Mouse (Mus musculus) liver, adult 2 months (tissue): ENCODE data around the gene Fam243. TPM values are rescaled to one million over a fixed set of nuclear protein-coding genes. Genes with fewer than 3 reads are reported as not detected.
A peak's percentile ranks its signal among the peaks of the same experiment; 100 is the strongest.

ENCODE experiments used
- DNase-seq: peaks from one replicate; pipeline ENCODE4 v3.0.0-alpha.2; 2011; ENCODE audit warnings: low read depth, low spot score; ENCODE audit errors: extremely low read depth
- H3K27ac ChIP-seq: fragments of 200-500 bp; replicated peaks from 2 replicates; pipeline ENCODE4 v1.5.1; 2012; ENCODE audit warnings: low read depth, mild to moderate bottlenecking, control low read depth, inconsistent platforms, low read length; ENCODE audit not compliant: insufficient read depth
- H3K27me3 ChIP-seq: fragments of 200-500 bp; 2 replicates; pipeline ENCODE4 v1.6.1; 2012; ENCODE audit warnings: mild to moderate bottlenecking, moderate library complexity, low read length, inconsistent platforms; ENCODE audit not compliant: control insufficient read depth, insufficient read depth
- H3K36me3 ChIP-seq: fragments of 200-500 bp; 2 replicates; pipeline ENCODE4 v1.6.1; 2012; ENCODE audit warnings: low read length, inconsistent platforms; ENCODE audit not compliant: control insufficient read depth, insufficient read depth
- H3K4me1 ChIP-seq: fragments of 200-500 bp; 2 replicates; pipeline ENCODE4 v1.6.1; 2011; ENCODE audit warnings: low read length; ENCODE audit not compliant: control insufficient read depth, insufficient read depth
- H3K4me3 ChIP-seq: fragments of 200-500 bp; 2 replicates; pipeline ENCODE4 v1.5.1; 2011; ENCODE audit warnings: low read depth, mild to moderate bottlenecking, control low read depth, low read length, moderate library complexity; ENCODE audit not compliant: insufficient read depth
- H3K79me2 ChIP-seq: fragments of 200-500 bp; 2 replicates; pipeline ENCODE4 v1.6.1; 2012; ENCODE audit warnings: inconsistent platforms, mild to moderate bottlenecking, low read length, moderate library complexity; ENCODE audit not compliant: control insufficient read depth, insufficient read depth
- H3K9ac ChIP-seq: fragments of 200-500 bp; 2 replicates; pipeline ENCODE4 v1.6.1; 2012; ENCODE audit warnings: low read depth, mild to moderate bottlenecking, control low read depth, inconsistent platforms, low read length
- CTCF ChIP-seq: fragments of 200-500 bp; IDR thresholded peaks from 2 replicates; pipeline ENCODE4 v1.5.1; 2011; ENCODE audit warnings: low read depth, low read length, control low read depth
- POLR2A ChIP-seq: fragments of 200-500 bp; IDR thresholded peaks from 2 replicates; pipeline ENCODE4 v1.6.1; 2011; ENCODE audit warnings: low read length, control low read depth; ENCODE audit not compliant: insufficient read depth; ENCODE audit errors: extremely low read depth
- WGBS: fragments of 180-500 bp; shearing (Covaris S2); methylation state at CpG from one replicate; pipeline ENCODE4 v1.1.7; 2018; 5-methylcytosine and 5-hydroxymethylcytosine counted together
- polyA plus RNA-seq: library from polyadenylated mRNA; depleted of rRNA; stranded (reverse); fragments of >200 nt; gene quantifications from 2 replicates; pipeline ENCODE4 v1.2.3, GENCODE M21; 2012; rRNA removed
- total RNA-seq: library from RNA; depleted of rRNA; stranded (reverse); fragments of >200 nt; gene quantifications from 2 replicates; pipeline ENCODE4 v1.2.3, GENCODE M21; 2014; rRNA removed

Gene Fam243
- total RNA-seq = not detected in 2 replicates
- not detected in 2 replicates for polyA plus RNA-seq

DNA sequence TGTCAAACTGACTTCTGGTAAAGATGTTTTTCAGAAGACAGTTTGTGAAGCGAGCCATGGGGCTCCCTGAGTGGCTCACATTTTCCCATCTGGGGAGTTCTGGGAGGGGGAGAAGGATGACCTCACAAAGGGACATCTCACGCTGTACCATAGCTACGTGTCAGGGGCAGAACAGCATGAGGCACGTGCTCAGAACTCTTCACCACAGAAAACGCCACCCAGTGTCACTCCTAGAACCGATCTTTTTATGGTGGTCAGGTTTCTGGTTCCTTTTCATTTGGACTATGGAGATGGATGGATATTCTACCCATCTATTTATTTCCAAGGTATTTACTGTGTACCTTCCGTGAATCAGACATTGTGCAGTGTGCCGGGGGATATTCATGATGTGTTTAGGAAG, at the start of gene Fam243:
Gene Fam243 (minus strand): TSS at position 101 of the 400 bp plus-strand sequence.
- Histone ChIP-seq H3K4me3 (no peak within 1 kb of the TSS), H3K4me1 (no peaks in the 10 kb centered on the region), H3K36me3 (no peaks in the 10 kb centered on the region), H3K79me2 (no peaks in the 10 kb centered on the region), H3K9ac (no peak within 1 kb of the TSS), H3K27ac (no peak within 1 kb of the TSS), H3K27me3 (no peaks in the 10 kb centered on the region)
- DNase-seq = no peak
- no peak for TF ChIP-seq CTCF
- no peak for TF ChIP-seq POLR2A
- WGBS = 92% methylated on average over 8 of the region's 8 CpGs

- TF ChIP-seq CTCF = no peak
- TF ChIP-seq POLR2A = no peak
- no peaks in the 10 kb centered on the region for H3K79me2 ChIP-seq
- no peak overlapping the region for H3K4me3 ChIP-seq
- peak; percentile 51 for DNase-seq
- no peak overlapping the region for H3K9ac ChIP-seq
- no peaks in the 10 kb centered on the region for H3K4me1 ChIP-seq
- H3K36me3 ChIP-seq = no peaks in the 10 kb centered on the region
- H3K27ac ChIP-seq = no peak overlapping the region
- WGBS = 27% methylated on average over 2 of the region's 2 CpGs
- no peaks in the 10 kb centered on the region for H3K27me3 ChIP-seq
Measured at GRCm38 (mm10) chr16:92369260-92369659, 48.0 kb upstream of the Fam243 start.

GRCm38 (mm10) chr16:92365477-92365876, 44.2 kb upstream of the Fam243 start:
- H3K4me1 ChIP-seq = no peaks in the 10 kb centered on the region
- no peaks in the 10 kb centered on the region for H3K79me2 ChIP-seq
- H3K4me3 ChIP-seq = no peak overlapping the region
- no peak for DNase-seq
- no peaks in the 10 kb centered on the region for H3K27me3 ChIP-seq
- WGBS = 78% methylated on average over 7 of the region's 7 CpGs
- no peak overlapping the region for H3K27ac ChIP-seq
- no peak overlapping the region for H3K9ac ChIP-seq
- no peaks in the 10 kb centered on the region for H3K36me3 ChIP-seq
- TF ChIP-seq CTCF = no peak
- TF ChIP-seq POLR2A = no peak

- H3K9ac ChIP-seq = no peak overlapping the region
- H3K27me3 ChIP-seq = peaks cover 5% of the 10 kb centered on the region; the same call in 1 of the 2 replicates
- no peak overlapping the region for H3K27ac ChIP-seq
- no peak for TF ChIP-seq POLR2A
- no peak for TF ChIP-seq CTCF
- no peak for DNase-seq
- no peaks in the 10 kb centered on the region for H3K36me3 ChIP-seq
- H3K4me1 ChIP-seq = no peaks in the 10 kb centered on the region
- WGBS = 83% methylated on average over 7 of the region's 7 CpGs
- no peaks in the 10 kb centered on the region for H3K79me2 ChIP-seq
- H3K4me3 ChIP-seq = no peak overlapping the region
Measured at GRCm38 (mm10) chr16:92360711-92361110, 39.5 kb upstream of the Fam243 start.

- no peak for DNase-seq
- Histone ChIP-seq H3K36me3 (no peaks in the 10 kb centered on the region), H3K4me1 (no peaks in the 10 kb centered on the region), H3K27me3 (peaks cover 5% of the 10 kb centered on the region; the same call in 1 of the 2 replicates), H3K79me2 (no peaks in the 10 kb centered on the region), H3K4me3 (no peak within 1 kb of the TSS), H3K27ac (no peak within 1 kb of the TSS), H3K9ac (no peak within 1 kb of the TSS)
- WGBS = 37% methylated on average over 9 of the region's 9 CpGs
- TF ChIP-seq CTCF (no peak), POLR2A (no peak)
Measured at GRCm38 (mm10) chr16:92359229-92359628, 38.0 kb upstream of the Fam243 start, which contains the start of gene Kcne1. Gene Kcne1, minus strand, starts transcription at chr16:92359468.

DNA sequence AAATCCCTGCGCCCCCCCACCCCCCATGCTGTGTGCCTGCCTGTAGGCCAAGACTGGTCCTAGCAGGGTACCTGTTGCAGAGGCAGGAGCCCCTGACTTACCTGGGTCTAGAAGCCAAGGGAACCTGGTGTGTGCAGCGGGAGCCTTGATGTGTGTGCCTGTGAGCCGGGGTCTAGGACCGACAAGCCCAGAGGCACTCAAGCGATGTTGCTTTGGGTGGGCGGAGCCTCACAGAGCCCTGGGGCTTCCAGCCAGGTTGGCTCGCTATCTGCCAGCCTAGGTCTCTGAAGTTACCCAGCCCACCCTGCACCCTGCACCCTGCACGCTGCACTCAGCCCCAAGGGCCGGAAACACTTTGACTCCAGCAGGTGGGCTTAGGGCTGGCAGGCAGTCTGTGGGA, 37.5 kb upstream of the Fam243 start:
- Histone ChIP-seq H3K27me3 (peaks cover 5% of the 10 kb centered on the region; the same call in 1 of the 2 replicates), H3K79me2 (no peaks in the 10 kb centered on the region), H3K4me1 (no peaks in the 10 kb centered on the region), H3K4me3 (no peak overlapping the region), H3K9ac (no peak overlapping the region), H3K36me3 (no peaks in the 10 kb centered on the region), H3K27ac (no peak overlapping the region)
- WGBS = 29% methylated on average over 9 of the region's 9 CpGs
- TF ChIP-seq CTCF (no peak), POLR2A (no peak)
- DNase-seq = no peak
